Mouse (Mus musculus) heart, adult 8-10 months (tissue): Measurements from ENCODE around the gene S1pr5. TPM values are rescaled to one million over a fixed set of nuclear protein-coding genes. Genes with fewer than 3 reads are reported as not detected.
"Not testable (repeated sequence)": the region's sequence is repeated elsewhere in the genome, so short reads cannot be mapped to it uniquely, and the experiment has no call there.

Experiments
- DNase-seq: peaks from one replicate; pipeline ENCODE4 v3.0.0; 2022; ENCODE audit warnings: low spot score
- total RNA-seq, 4 experiments: library from RNA; stranded (reverse); gene quantifications; 2 replicates each; pipeline ENCODE4 v1.2.4; 2022

The S1pr5 gene
- total RNA-seq, 4 experiments from 2014 or later = 1.6 to 1.9 (median 1.8) TPM

GRCm38 (mm10) chr9:21208626-21209025 is 39.6 kb downstream of the S1pr5 start:
- DNase-seq = no peak

GRCm38 (mm10) chr9:21206848-21207247 is 41.4 kb downstream of the S1pr5 start:
- no peak for DNase-seq

GRCm38 (mm10) chr9:21204528-21205272 is 43.5 kb downstream of the S1pr5 start:
- DNase-seq = no peak

- no peak for DNase-seq
Observed at GRCm38 (mm10) chr9:21204156-21204527, 44.1 kb downstream of the S1pr5 start.

- no peak for DNase-seq
Observed at GRCm38 (mm10) chr9:21198960-21199359, 49.3 kb downstream of the S1pr5 start.

GRCm38 (mm10) chr9:21197981-21198380 is 50.3 kb downstream of the S1pr5 start:
- no peak for DNase-seq

GRCm38 (mm10) chr9:21196521-21197433 is 51.5 kb downstream of the S1pr5 start:
- no peak for DNase-seq

- DNase-seq = not testable (repeated sequence)
Observed at GRCm38 (mm10) chr9:21195736-21196505, 52.3 kb downstream of the S1pr5 start.

- no peak for DNase-seq
Observed at GRCm38 (mm10) chr9:21194787-21195493, 53.3 kb downstream of the S1pr5 start.

- no peak for DNase-seq
Observed at GRCm38 (mm10) chr9:21193786-21194185, 54.5 kb downstream of the S1pr5 start.

Other genes starting within 250 kb of the S1pr5 start
- gene Mrpl4, start 245.7 kb downstream of the S1pr5 start, total RNA-seq = 100 to 1,000 TPM; 135 to 142 (median 136) TPM
- 10 to 100 TPM in 2 of 4 experiments, 1 to 10 TPM in 2; 7.5 to 11.3 (median 9.9) TPM for gene Icam1, start 232.5 kb downstream of the S1pr5 start, total RNA-seq
- gene Icam4, start 219.1 kb downstream of the S1pr5 start, total RNA-seq = 1 to 10 TPM in 1 of 4 experiments, under 1 TPM in 3; 0.27 to 1.9 (median 0.74) TPM
- gene Icam5, start 216.4 kb downstream of the S1pr5 start, total RNA-seq = under 1 TPM in 1 of 4 experiments, not detected in 3; 0.12 TPM
- gene Zglp1, start 181.3 kb downstream of the S1pr5 start, total RNA-seq = not detected
- gene Gm49373, start 175.3 kb downstream of the S1pr5 start, total RNA-seq = under 1 TPM in 1 of 4 experiments, not detected in 3; 0.38 TPM
- gene Fdx1l, start 174.8 kb downstream of the S1pr5 start, total RNA-seq = 10 to 100 TPM; 36.4 to 53.0 (median 41.0) TPM
- 1 to 10 TPM in 1 of 4 experiments, under 1 TPM in 3; 0.26 to 1.6 (median 0.36) TPM for gene Gm38431, start 156.4 kb downstream of the S1pr5 start, total RNA-seq
- gene Raver1, start 156.4 kb downstream of the S1pr5 start, total RNA-seq = 10 to 100 TPM; 25.7 to 26.2 (median 26.0) TPM
- gene Tyk2, start 117.2 kb downstream of the S1pr5 start, total RNA-seq = 1 to 10 TPM; 8.6 to 9.1 (median 8.7) TPM
- gene Cdc37, start 98.5 kb downstream of the S1pr5 start, total RNA-seq = 100 to 1,000 TPM; 138 to 170 (median 157) TPM
- gene Pde4a, start 82.7 kb downstream of the S1pr5 start, total RNA-seq = 10 to 100 TPM; 48.5 to 75.4 (median 62.1) TPM
- 10 to 100 TPM; 43.6 to 52.1 (median 45.5) TPM for gene Keap1, start 9.1 kb downstream of the S1pr5 start, total RNA-seq
- 100 to 1,000 TPM in 1 of 4 experiments, 10 to 100 TPM in 3; 87.0 to 105 (median 93.5) TPM for gene Atg4d, start 16.9 kb upstream of the S1pr5 start, total RNA-seq
- 10 to 100 TPM; 16.2 to 18.3 (median 17.3) TPM for gene Kri1, start 39.5 kb upstream of the S1pr5 start, total RNA-seq
- gene Cdkn2d, start 43.0 kb upstream of the S1pr5 start, total RNA-seq = 10 to 100 TPM; 15.1 to 17.7 (median 16.7) TPM
- gene Ap1m2, start 63.9 kb upstream of the S1pr5 start, total RNA-seq = not detected
- 100 to 1,000 TPM in 1 of 4 experiments, 10 to 100 TPM in 3; 90.2 to 124 (median 94.3) TPM for gene Slc44a2, start 72.3 kb upstream of the S1pr5 start, total RNA-seq
- 10 to 100 TPM; 28.2 to 31.4 (median 29.8) TPM for gene Ilf3, start 119.4 kb upstream of the S1pr5 start, total RNA-seq
- gene Qtrt1, start 163.4 kb upstream of the S1pr5 start, total RNA-seq = 1 to 10 TPM; 7.4 to 9.3 (median 8.9) TPM
- gene Dnm2, start 176.5 kb upstream of the S1pr5 start, total RNA-seq = 10 to 100 TPM; 60.3 to 71.0 (median 61.2) TPM